Mouse (Mus musculus) central nervous system, embryonic 11.5 days (tissue): ENCODE data around the gene Olfr57. TPM values are rescaled to one million over a fixed set of nuclear protein-coding genes. Genes with fewer than 3 reads are reported as not detected.

ENCODE experiments used
- polyA plus RNA-seq: library from polyadenylated mRNA; depleted of rRNA; stranded (reverse); fragments of >200 nt; gene quantifications from 2 replicates; pipeline ENCODE4 v1.2.3, GENCODE M21; 2012; rRNA removed

The Olfr57 gene
- not detected in 2 replicates for polyA plus RNA-seq

GRCm38 (mm10) chr10:79028441-79028840 is at the start of gene Olfr57:
Olfr57 (plus strand) TSS chr10:79028741.

GRCm38 (mm10) chr10:78980750-78981149 is 47.8 kb upstream of the Olfr57 start, which contains the start of gene Olfr1352:
Olfr1352 (plus strand) TSS chr10:78981050.

GRCm38 (mm10) chr10:79012172-79012571 is 16.4 kb upstream of the Olfr57 start, which contains the start of gene Olfr1351:
Olfr1351 (plus strand) TSS chr10:79012472.

Other genes starting within 250 kb of the Olfr57 start
- gene Slc1a6, start 248.2 kb upstream of the Olfr57 start, polyA plus RNA-seq, result 1.4 and 2.5 TPM in 2 replicates
- not detected in 2 replicates for gene Olfr1356, start 176.6 kb upstream of the Olfr57 start, polyA plus RNA-seq
- not detected in 2 replicates for gene Olfr1355, start 153.2 kb upstream of the Olfr57 start, polyA plus RNA-seq
- gene Olfr1354, start 115.6 kb upstream of the Olfr57 start, polyA plus RNA-seq, result not detected in 2 replicates
- gene Olfr8, start 78.1 kb upstream of the Olfr57 start, polyA plus RNA-seq, result not detected in 2 replicates
- not detected in 2 replicates for gene Olfr1353, start 65.4 kb upstream of the Olfr57 start, polyA plus RNA-seq
- gene Olfr1352, start 47.7 kb upstream of the Olfr57 start, polyA plus RNA-seq, result not detected in 2 replicates
- gene Olfr1351, start 16.3 kb upstream of the Olfr57 start, polyA plus RNA-seq, result not detected in 2 replicates
- gene 2610008E11Rik, start 68.9 kb downstream of the Olfr57 start, polyA plus RNA-seq, result 16.6 and 26.1 TPM in 2 replicates
- gene Vmn2r80, start 120.0 kb downstream of the Olfr57 start, polyA plus RNA-seq, result not detected in 2 replicates
- not detected in 2 replicates for gene Vmn2r81, start 219.0 kb downstream of the Olfr57 start, polyA plus RNA-seq